Mouse (Mus musculus) liver, postnatal 0 days (tissue): Measurements from ENCODE around the gene Hist2h2ab. TPM values are rescaled to one million over a fixed set of nuclear protein-coding genes. Genes with fewer than 3 reads are reported as not detected.
"Not testable (repeated sequence)": the region's sequence is repeated elsewhere in the genome, so short reads cannot be mapped to it uniquely, and the experiment has no call there.

Experiments used
- ATAC-seq: fragments of 200-750 bp; cut with Nextera tagmentation; 2 replicates; pipeline ENCODE4 v1.8.0; 2017; ENCODE audit warnings: mild to moderate bottlenecking, moderate library complexity
- DNase-seq: peaks from one replicate; pipeline ENCODE4 v3.0.0-alpha.2; 2016
- H3K27ac ChIP-seq: fragments of 300-500 bp; sonication (generic); 2 replicates; pipeline ENCODE4 v1.5.1; 2014; ENCODE audit warnings: antibody characterized with exemption, moderate library complexity, mild to moderate bottlenecking, low read depth
- H3K27me3 ChIP-seq: fragments of 300-500 bp; sonication (generic); 2 replicates; pipeline ENCODE4 v1.6.1; 2014; ENCODE audit warnings: low read length, control low read depth, mixed read lengths; ENCODE audit not compliant: insufficient read depth
- H3K36me3 ChIP-seq: fragments of 300-500 bp; sonication (generic); replicated peaks from 2 replicates; pipeline ENCODE4 v1.6.1; 2014; ENCODE audit warnings: mild to moderate bottlenecking, control low read depth, low read length, moderate library complexity, mixed read lengths; ENCODE audit not compliant: insufficient read depth
- H3K4me1 ChIP-seq: fragments of 300-500 bp; sonication (generic); 2 replicates; pipeline ENCODE4 v1.6.1; 2014; ENCODE audit warnings: antibody characterized with exemption, mild to moderate bottlenecking, control low read depth; ENCODE audit not compliant: insufficient read depth
- H3K4me2 ChIP-seq: fragments of 300-500 bp; sonication (generic); 2 replicates; pipeline ENCODE4 v1.6.1; 2014; ENCODE audit warnings: low read depth, mild to moderate bottlenecking, low read length, moderate library complexity, mixed read lengths
- H3K4me3 ChIP-seq: fragments of 300-500 bp; sonication (generic); 2 replicates; pipeline ENCODE4 v1.5.1; 2014; ENCODE audit warnings: low read depth, low read length
- H3K9ac ChIP-seq: fragments of 300-500 bp; sonication (generic); replicated peaks from 2 replicates; pipeline ENCODE4 v1.6.1; 2014; ENCODE audit warnings: mild to moderate bottlenecking, moderate library complexity
- H3K9me3 ChIP-seq: fragments of 300-500 bp; sonication (generic); 2 replicates; pipeline ENCODE4 v1.6.1; 2016; ENCODE audit warnings: mild to moderate bottlenecking, control low read depth, low read length, mixed read lengths
- CTCF ChIP-seq: sonication (generic); IDR thresholded peaks from 2 replicates; pipeline ENCODE4 v1.5.1; 2016; ENCODE audit warnings: antibody characterized with exemption, low read depth
- EP300 ChIP-seq: IDR thresholded peaks from 2 replicates; pipeline ENCODE4 v1.6.1; 2016; ENCODE audit warnings: antibody characterized with exemption, low read depth, mild to moderate bottlenecking
- WGBS: fragments of 180-500 bp; shearing (Covaris S2); extraction: QIAGEN DNeasy Blood & Tissue Kit; methylation state at CpG from one replicate; pipeline ENCODE4 v1.1.7; 2014; ENCODE audit not compliant: insufficient replicate concordance; 5-methylcytosine and 5-hydroxymethylcytosine counted together
- polyA plus RNA-seq: library from polyadenylated mRNA; unstranded; fragments of >200 nt; fragmentation: Nextera tagmentation; extraction: Ambion mirVana; gene quantifications from 2 replicates; pipeline ENCODE4 v1.2.1, GENCODE M21; 2015

Hist2h2ab gene
- polyA plus RNA-seq, 1 experiment from 2014 or later = 0.46 TPM

- Histone ChIP-seq H3K4me3 (peak within 1 kb of the TSS; percentile 56), H3K4me1 (peaks cover 38% of the 10 kb centered on the region), H3K4me2 (peak within 1 kb of the TSS; percentile 71), H3K9ac (peak within 1 kb of the TSS; percentile 80), H3K27ac (peak within 1 kb of the TSS; percentile 88)
- WGBS = 7% methylated on average over 3 of the region's 47 CpGs
- not testable (repeated sequence) for DNase-seq, H3K9me3 ChIP-seq, H3K27me3 ChIP-seq, H3K36me3 ChIP-seq
- ATAC-seq = peak; percentile 85
These were observed 26.8 kb downstream of the Hist2h2ab start, which contains the start of gene Hist2h3c1 for GRCm38 (mm10) chr3:96246427-96246856. Gene Hist2h3c1, plus strand, starts transcription at chr3:96246685.

- Histone ChIP-seq H3K4me2 (peak overlapping the region; percentile 71), H3K27ac (peak overlapping the region; percentile 82), H3K36me3 (no peaks in the 10 kb centered on the region), H3K9ac (peak overlapping the region; percentile 80), H3K9me3 (no peaks in the 10 kb centered on the region), H3K27me3 (no peaks in the 10 kb centered on the region), H3K4me3 (peak overlapping the region; percentile 56), H3K4me1 (peaks cover 38% of the 10 kb centered on the region)
- DNase-seq (peak; percentile 36), ATAC-seq (no peak)
- no peak for TF ChIP-seq CTCF
- no peak; the same call in 1 of the 2 replicates for TF ChIP-seq EP300
- 3% methylated on average over 11 of the region's 11 CpGs for WGBS
These were observed 27.9 kb downstream of the Hist2h2ab start for GRCm38 (mm10) chr3:96247356-96248140.

- Histone ChIP-seq H3K27me3 (no peaks in the 10 kb centered on the region), H3K36me3 (no peaks in the 10 kb centered on the region), H3K4me1 (peaks cover 35% of the 10 kb centered on the region), H3K9me3 (no peaks in the 10 kb centered on the region), H3K4me2 (peak overlapping the region; percentile 71), H3K4me3 (peak overlapping the region; percentile 56), H3K27ac (peak overlapping the region; percentile 82), H3K9ac (peak overlapping the region; percentile 80)
- no peak for DNase-seq
- whole genome bisulfite sequencing = 43% methylated on average over 6 of the region's 6 CpGs
- no peak for TF ChIP-seq EP300
- no peak for TF ChIP-seq CTCF
- ATAC-seq = no peak
These were observed 28.7 kb downstream of the Hist2h2ab start for GRCm38 (mm10) chr3:96248141-96249033.

GRCm38 (mm10) chr3:96249034-96249345, 29.3 kb downstream of the Hist2h2ab start:
- Histone ChIP-seq H3K4me3 (peak overlapping the region; percentile 56), H3K27me3 (no peaks in the 10 kb centered on the region), H3K9ac (peak overlapping the region; percentile 80), H3K9me3 (no peaks in the 10 kb centered on the region), H3K4me1 (peaks cover 29% of the 10 kb centered on the region), H3K36me3 (no peaks in the 10 kb centered on the region), H3K27ac (peak overlapping the region; percentile 82), H3K4me2 (peak overlapping the region; percentile 71)
- DNase-seq (no peak), ATAC-seq (no peak)
- 65% methylated on average over 4 of the region's 4 CpGs for WGBS
- TF ChIP-seq EP300 = no peak
- no peak for TF ChIP-seq CTCF

- Histone ChIP-seq H3K4me2 (no peak overlapping the region), H3K36me3 (no peaks in the 10 kb centered on the region), H3K9ac (no peak overlapping the region), H3K9me3 (no peaks in the 10 kb centered on the region), H3K4me3 (no peak overlapping the region), H3K27me3 (no peaks in the 10 kb centered on the region), H3K27ac (peak overlapping the region; percentile 53), H3K4me1 (peaks cover 26% of the 10 kb centered on the region)
- ATAC-seq = no peak
- WGBS = 77% methylated on average over 3 of the region's 3 CpGs
- TF ChIP-seq EP300 (peak; percentile 42; the same call in 1 of the 2 replicates), CTCF (no peak)
- DNase-seq = no peak
These were observed 31.2 kb downstream of the Hist2h2ab start for GRCm38 (mm10) chr3:96250890-96251289.

GRCm38 (mm10) chr3:96251787-96252186, 32.1 kb downstream of the Hist2h2ab start:
- Histone ChIP-seq H3K9me3 (no peaks in the 10 kb centered on the region), H3K27me3 (no peaks in the 10 kb centered on the region), H3K27ac (0 out of 2 replicates have a peak overlapping the region, but pooled peaks have one; percentile 25), H3K4me2 (no peak overlapping the region), H3K9ac (no peak overlapping the region), H3K36me3 (no peaks in the 10 kb centered on the region), H3K4me3 (no peak overlapping the region), H3K4me1 (peaks cover 32% of the 10 kb centered on the region)
- no peak for DNase-seq
- WGBS = 58% methylated on average over 3 of the region's 3 CpGs
- no peak for ATAC-seq
- TF ChIP-seq CTCF (no peak), EP300 (no peak)
